Mouse (Mus musculus) testis, adult 2 months (tissue): Measurements from ENCODE around the gene Sh3gl1.

Experiments used
- CTCF ChIP-seq: fragments of 200-500 bp; IDR thresholded peaks from 2 replicates; pipeline ENCODE4 v1.5.1; 2012; ENCODE audit warnings: low read depth, mild to moderate bottlenecking, inconsistent platforms, low read length, moderate library complexity; ENCODE audit not compliant: control insufficient read depth, insufficient read depth, insufficient replicate concordance
- POLR2A ChIP-seq: fragments of 200-500 bp; IDR thresholded peaks from 2 replicates; pipeline ENCODE4 v1.6.1; 2012; ENCODE audit warnings: low read depth, mild to moderate bottlenecking, inconsistent platforms, low read length, moderate library complexity; ENCODE audit not compliant: control insufficient read depth

GRCm38 (mm10) chr17:56074097-56074826 is 37.8 kb upstream of the Sh3gl1 start:
- TF ChIP-seq CTCF (no peak), POLR2A (no peak; the same call in 1 of the 2 replicates)
